Mouse (Mus musculus): ENCODE results near the gene Kcnj8. TPM values are rescaled to one million over a fixed set of nuclear protein-coding genes. Genes with fewer than 3 reads are reported as not detected.
A peak's percentile ranks its signal among the peaks of the same experiment; 100 is the strongest.

The Kcnj8 gene
- polyA plus RNA-seq, 1 experiment from 2014 or later: 6.6 TPM

DNA sequence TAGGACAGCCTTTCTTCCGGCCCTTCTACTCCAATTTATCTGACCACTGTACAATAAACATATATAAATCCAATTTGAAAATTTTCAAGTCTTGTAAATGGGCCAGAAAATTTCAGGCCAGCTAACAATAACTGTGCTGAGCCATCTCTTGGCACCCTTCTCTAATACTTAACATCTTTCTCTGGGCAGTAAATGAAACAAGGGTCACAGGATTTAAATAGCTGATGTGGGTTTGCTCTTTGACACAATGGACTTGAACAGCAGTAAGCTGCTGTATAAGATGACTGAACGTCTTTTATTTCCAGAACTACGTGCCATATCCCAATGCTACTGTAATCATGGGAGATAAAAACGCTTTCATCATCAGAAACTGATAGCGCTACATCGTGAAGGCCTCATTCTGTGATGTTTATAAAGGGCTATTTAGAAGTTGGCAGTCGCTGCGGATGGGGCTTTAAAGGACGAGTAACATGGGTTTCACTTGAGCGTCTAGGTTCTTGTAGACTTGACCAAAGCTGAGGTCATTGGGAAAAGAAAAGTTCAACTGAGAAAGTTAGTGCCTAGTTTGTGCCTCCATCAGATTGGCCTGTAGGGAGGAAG, 30.8 kb downstream of the Kcnj8 start:
- H3K27ac ChIP-seq (ENCODE audit: low read depth, low read length): no peak overlapping the region
- no peak overlapping the region for H3K4me3 ChIP-seq (ENCODE audit: low read depth, low read length)
- H3K36me3 ChIP-seq (ENCODE audit: control insufficient read depth, insufficient read depth, low read length): no peaks in the 10 kb centered on the region
- H3K4me2 ChIP-seq: no peak overlapping the region
- ATAC-seq (ENCODE audit: low FRiP score): no peak
- no peaks in the 10 kb centered on the region for H3K27me3 ChIP-seq (ENCODE audit: control insufficient read depth, insufficient read depth, low read length)
- WGBS: 92% methylated on average over 10 of the region's 10 CpGs
- no peaks in the 10 kb centered on the region for H3K9me3 ChIP-seq (ENCODE audit: control insufficient read depth, low read length)
- no peak for DNase-seq (ENCODE audit: low spot score, missing footprints)
- H3K4me1 ChIP-seq (ENCODE audit: control insufficient read depth, insufficient read depth, low read length): no peaks in the 10 kb centered on the region
- H3K9ac ChIP-seq (ENCODE audit: low read length): no peak overlapping the region

GRCm38 (mm10) chr6:142540131-142540530, 31.3 kb downstream of the Kcnj8 start:
- ATAC-seq (ENCODE audit: low FRiP score): no peak
- 83% methylated on average over 5 of the region's 5 CpGs for WGBS
- H3K9me3 ChIP-seq (ENCODE audit: control insufficient read depth, low read length): no peaks in the 10 kb centered on the region

DNA sequence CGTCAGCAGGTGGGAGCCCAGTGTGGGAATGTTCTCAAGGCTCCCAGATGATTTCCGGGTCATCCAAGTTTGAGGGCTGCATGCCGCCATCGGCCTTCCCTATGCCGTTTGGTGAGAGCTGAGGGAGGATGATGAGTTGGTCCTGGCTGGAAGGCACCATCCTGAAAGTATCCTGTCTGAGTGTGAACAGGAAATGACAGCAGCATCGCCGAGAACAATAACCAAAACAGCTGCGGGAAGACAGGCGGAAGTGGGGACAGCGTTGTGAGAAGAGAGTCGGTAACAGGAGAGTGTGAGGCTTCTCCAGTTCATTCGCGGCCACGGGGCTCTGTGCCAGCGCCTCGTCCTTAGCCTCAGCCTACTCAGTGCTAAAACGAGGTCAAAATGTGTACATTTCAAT, 32.9 kb downstream of the Kcnj8 start:
- no peak for DNase-seq (ENCODE audit: low spot score, missing footprints)
- Histone ChIP-seq H3K4me2 (no peak overlapping the region), H3K9me3 (ENCODE audit: control insufficient read depth, low read length) (no peaks in the 10 kb centered on the region), H3K9ac (ENCODE audit: low read length) (no peak overlapping the region), H3K27ac (ENCODE audit: low read depth, low read length) (no peak overlapping the region), H3K4me3 (ENCODE audit: low read depth, low read length) (no peak overlapping the region), H3K4me1 (ENCODE audit: control insufficient read depth, insufficient read depth, low read length) (no peaks in the 10 kb centered on the region), H3K27me3 (ENCODE audit: control insufficient read depth, insufficient read depth, low read length) (no peaks in the 10 kb centered on the region), H3K36me3 (ENCODE audit: control insufficient read depth, insufficient read depth, low read length) (no peaks in the 10 kb centered on the region)
- 90% methylated on average over 17 of the region's 17 CpGs for WGBS
- no peak for ATAC-seq (ENCODE audit: low FRiP score)

More at GRCm38 (mm10) chr6:142540131-142540530, 31.3 kb downstream of the Kcnj8 start:
- H3K27ac ChIP-seq (ENCODE audit: low read depth, low read length): no peak overlapping the region
- H3K27me3 ChIP-seq (ENCODE audit: control insufficient read depth, insufficient read depth, low read length): no peaks in the 10 kb centered on the region
- H3K4me1 ChIP-seq (ENCODE audit: control insufficient read depth, insufficient read depth, low read length): no peaks in the 10 kb centered on the region
- no peak for DNase-seq (ENCODE audit: low spot score, missing footprints)
- no peak overlapping the region for H3K4me2 ChIP-seq
- H3K9ac ChIP-seq (ENCODE audit: low read length): no peak overlapping the region
- H3K36me3 ChIP-seq (ENCODE audit: control insufficient read depth, insufficient read depth, low read length): no peaks in the 10 kb centered on the region
- H3K4me3 ChIP-seq (ENCODE audit: low read depth, low read length): no peak overlapping the region

- WGBS: 87% methylated on average over 5 of the region's 5 CpGs
- Histone ChIP-seq H3K36me3 (ENCODE audit: control insufficient read depth, insufficient read depth, low read length) (no peaks in the 10 kb centered on the region), H3K27ac (ENCODE audit: low read depth, low read length) (no peak overlapping the region), H3K9me3 (ENCODE audit: control insufficient read depth, low read length) (no peaks in the 10 kb centered on the region), H3K4me2 (no peak overlapping the region), H3K9ac (ENCODE audit: low read length) (no peak overlapping the region), H3K4me3 (ENCODE audit: low read depth, low read length) (no peak overlapping the region), H3K27me3 (ENCODE audit: control insufficient read depth, insufficient read depth, low read length) (no peaks in the 10 kb centered on the region), H3K4me1 (ENCODE audit: control insufficient read depth, insufficient read depth, low read length) (no peaks in the 10 kb centered on the region)
- ATAC-seq (ENCODE audit: low FRiP score) (no peak), DNase-seq (ENCODE audit: low spot score, missing footprints) (no peak)
Observed at GRCm38 (mm10) chr6:142533412-142533811, 38.0 kb downstream of the Kcnj8 start.

GRCm38 (mm10) chr6:142532686-142533085, 38.7 kb downstream of the Kcnj8 start:
- 91% methylated on average over 2 of the region's 2 CpGs for WGBS
- Histone ChIP-seq H3K27me3 (ENCODE audit: control insufficient read depth, insufficient read depth, low read length) (no peaks in the 10 kb centered on the region), H3K9me3 (ENCODE audit: control insufficient read depth, low read length) (no peaks in the 10 kb centered on the region), H3K27ac (ENCODE audit: low read depth, low read length) (no peak overlapping the region), H3K4me1 (ENCODE audit: control insufficient read depth, insufficient read depth, low read length) (no peaks in the 10 kb centered on the region), H3K9ac (ENCODE audit: low read length) (no peak overlapping the region), H3K4me3 (ENCODE audit: low read depth, low read length) (no peak overlapping the region), H3K4me2 (no peak overlapping the region), H3K36me3 (ENCODE audit: control insufficient read depth, insufficient read depth, low read length) (no peaks in the 10 kb centered on the region)
- DNase-seq (ENCODE audit: low spot score, missing footprints) (no peak), ATAC-seq (ENCODE audit: low FRiP score) (no peak)

GRCm38 (mm10) chr6:142532141-142532540, 39.3 kb downstream of the Kcnj8 start:
- H3K4me3 ChIP-seq (ENCODE audit: low read depth, low read length): no peak overlapping the region
- no peak overlapping the region for H3K9ac ChIP-seq (ENCODE audit: low read length)
- no peak overlapping the region for H3K27ac ChIP-seq (ENCODE audit: low read depth, low read length)
- no peaks in the 10 kb centered on the region for H3K9me3 ChIP-seq (ENCODE audit: control insufficient read depth, low read length)
- no peak for ATAC-seq (ENCODE audit: low FRiP score)
- H3K27me3 ChIP-seq (ENCODE audit: control insufficient read depth, insufficient read depth, low read length): no peaks in the 10 kb centered on the region
- no peak for DNase-seq (ENCODE audit: low spot score, missing footprints)
- no peaks in the 10 kb centered on the region for H3K4me1 ChIP-seq (ENCODE audit: control insufficient read depth, insufficient read depth, low read length)
- no peaks in the 10 kb centered on the region for H3K36me3 ChIP-seq (ENCODE audit: control insufficient read depth, insufficient read depth, low read length)
- WGBS: 92% methylated on average over 17 of the region's 17 CpGs
- no peak overlapping the region for H3K4me2 ChIP-seq

DNA sequence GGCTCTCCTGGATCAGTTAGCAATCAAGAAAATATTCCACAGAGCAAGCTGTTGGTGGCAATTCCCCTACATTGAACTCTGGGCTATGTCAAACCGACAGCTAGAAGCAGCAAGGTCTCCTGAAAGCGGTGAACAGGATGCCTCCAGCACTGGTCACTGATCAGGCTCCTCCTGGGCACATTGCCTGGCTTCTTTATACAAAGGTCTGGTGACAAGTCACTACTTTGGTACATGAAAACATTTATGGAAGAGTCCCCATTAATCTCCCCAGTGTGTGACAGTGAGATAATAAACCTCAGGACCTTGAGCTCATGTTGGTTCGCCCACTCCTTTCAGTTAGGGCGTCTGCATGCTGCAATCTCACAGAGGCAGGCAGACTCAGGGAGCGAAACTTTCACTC, 41.0 kb downstream of the Kcnj8 start:
- Histone ChIP-seq H3K9ac (ENCODE audit: low read length) (no peak overlapping the region), H3K4me3 (ENCODE audit: low read depth, low read length) (no peak overlapping the region)

GRCm38 (mm10) chr6:142529680-142530079, 41.7 kb downstream of the Kcnj8 start:
- Histone ChIP-seq H3K36me3 (ENCODE audit: control insufficient read depth, insufficient read depth, low read length) (no peaks in the 10 kb centered on the region), H3K4me2 (no peak overlapping the region), H3K9ac (ENCODE audit: low read length) (no peak overlapping the region), H3K27me3 (ENCODE audit: control insufficient read depth, insufficient read depth, low read length) (no peaks in the 10 kb centered on the region), H3K4me3 (ENCODE audit: low read depth, low read length) (no peak overlapping the region), H3K4me1 (ENCODE audit: control insufficient read depth, insufficient read depth, low read length) (no peaks in the 10 kb centered on the region), H3K9me3 (ENCODE audit: control insufficient read depth, low read length) (no peaks in the 10 kb centered on the region), H3K27ac (ENCODE audit: low read depth, low read length) (no peak overlapping the region)
- WGBS: 87% methylated on average over 8 of the region's 8 CpGs
- ATAC-seq (ENCODE audit: low FRiP score): no peak
- DNase-seq (ENCODE audit: low spot score, missing footprints): peak; percentile 59

More for the DNA sequence above, 41.0 kb downstream of the Kcnj8 start:
- H3K36me3 ChIP-seq (ENCODE audit: control insufficient read depth, insufficient read depth, low read length): no peaks in the 10 kb centered on the region
- no peak overlapping the region for H3K27ac ChIP-seq (ENCODE audit: low read depth, low read length)
- H3K4me1 ChIP-seq (ENCODE audit: control insufficient read depth, insufficient read depth, low read length): no peaks in the 10 kb centered on the region
- DNase-seq (ENCODE audit: low spot score, missing footprints): peak; percentile 65
- H3K27me3 ChIP-seq (ENCODE audit: control insufficient read depth, insufficient read depth, low read length): no peaks in the 10 kb centered on the region
- WGBS: 84% methylated on average over 5 of the region's 5 CpGs
- ATAC-seq (ENCODE audit: low FRiP score): no peak
- H3K9me3 ChIP-seq (ENCODE audit: control insufficient read depth, low read length): no peaks in the 10 kb centered on the region
- no peak overlapping the region for H3K4me2 ChIP-seq

DNA sequence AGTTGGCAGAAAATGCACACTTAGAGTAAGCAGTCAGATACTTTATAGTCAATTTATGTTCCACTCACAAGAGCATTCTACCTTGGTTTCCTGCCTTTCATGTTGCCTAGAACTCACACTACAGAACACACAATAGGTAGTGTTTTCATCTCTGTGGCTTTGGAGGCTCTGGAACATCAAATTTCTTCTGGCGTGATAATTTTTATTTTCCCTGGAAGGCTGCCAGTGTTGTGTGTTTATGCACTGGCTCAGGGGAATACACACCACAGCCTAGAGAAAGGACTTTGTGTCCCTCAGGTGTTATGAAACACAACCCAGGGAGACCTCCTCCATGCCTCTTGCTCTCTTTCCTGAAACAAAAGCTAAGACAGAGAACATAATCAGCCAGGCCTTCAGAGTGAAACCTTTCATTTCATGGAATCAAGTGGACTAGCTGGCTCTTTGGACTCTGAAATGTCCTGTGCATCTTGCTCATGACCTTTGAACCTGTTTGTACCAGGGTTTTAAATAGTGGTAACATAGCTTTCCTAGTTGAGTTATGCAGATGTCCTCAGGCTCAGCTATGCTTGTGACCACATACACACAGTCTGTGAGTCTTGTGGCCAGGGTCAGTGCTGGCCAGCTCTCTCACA, 43.4 kb downstream of the Kcnj8 start:
- 80% methylated on average over 1 of the region's 1 CpGs for WGBS

More for the DNA sequence above, 43.4 kb downstream of the Kcnj8 start:
- H3K9ac ChIP-seq (ENCODE audit: low read length): no peak overlapping the region
- ATAC-seq (ENCODE audit: low FRiP score): no peak
- no peak overlapping the region for H3K4me2 ChIP-seq
- H3K9me3 ChIP-seq (ENCODE audit: control insufficient read depth, low read length): no peaks in the 10 kb centered on the region
- H3K27me3 ChIP-seq (ENCODE audit: control insufficient read depth, insufficient read depth, low read length): no peaks in the 10 kb centered on the region
- no peak overlapping the region for H3K4me3 ChIP-seq (ENCODE audit: low read depth, low read length)
- DNase-seq (ENCODE audit: low spot score, missing footprints): peak; percentile 65
- H3K27ac ChIP-seq (ENCODE audit: low read depth, low read length): no peak overlapping the region
- no peaks in the 10 kb centered on the region for H3K4me1 ChIP-seq (ENCODE audit: control insufficient read depth, insufficient read depth, low read length)
- no peaks in the 10 kb centered on the region for H3K36me3 ChIP-seq (ENCODE audit: control insufficient read depth, insufficient read depth, low read length)

Measured in midbrain, embryonic 11.5 days (tissue).